Mouse (Mus musculus): ENCODE measurements around the gene Dmxl2. TPM values are rescaled to one million over a fixed set of nuclear protein-coding genes. Genes with fewer than 3 reads are reported as not detected.

Dmxl2 gene
- polyA plus RNA-seq, 1 experiment: 0.63 TPM

DNA sequence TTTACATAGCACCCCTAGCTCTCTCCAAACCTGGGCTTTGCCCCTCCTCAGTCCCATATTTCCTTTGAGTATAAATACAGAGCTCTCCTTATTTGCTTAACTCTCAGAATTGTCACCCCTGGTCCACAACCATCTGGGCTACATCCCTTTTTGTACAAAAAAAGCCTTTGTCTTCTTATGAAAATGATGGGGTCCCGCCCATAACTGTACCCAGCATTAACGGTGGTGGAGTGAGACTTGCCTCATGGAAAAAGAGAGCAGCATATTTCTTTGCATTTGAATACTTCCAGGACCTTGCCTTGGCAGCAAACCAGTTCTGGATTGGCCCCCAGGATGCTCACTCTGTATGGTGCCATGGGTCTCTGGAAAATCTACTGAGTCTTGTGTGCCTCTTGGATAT lies 28.5 kb upstream of the Dmxl2 start:
- H3K36me3 ChIP-seq (ENCODE audit: control insufficient read depth, insufficient read depth, low read length): no peaks in the 10 kb centered on the region
- H3K27ac ChIP-seq (ENCODE audit: insufficient read depth, low read depth, low read length): no peak overlapping the region
- H3K4me3 ChIP-seq (ENCODE audit: low read depth, low read length): no peak overlapping the region
- H3K27me3 ChIP-seq (ENCODE audit: control insufficient read depth, insufficient read depth, low read length): no peaks in the 10 kb centered on the region
- WGBS: 72% methylated on average over 2 of the region's 2 CpGs
- no peak for TF ChIP-seq CTCF (IDR thresholded peaks at IDR 0.05; ENCODE audit: extremely low read depth, insufficient read length, insufficient replicate concordance, low read depth, low read length)
- no peaks in the 10 kb centered on the region for H3K4me1 ChIP-seq (ENCODE audit: control insufficient read depth, insufficient read depth, insufficient read length, low read length)

- 64% methylated on average over 7 of the region's 7 CpGs for WGBS
- Histone ChIP-seq H3K4me3 (ENCODE audit: low read depth, low read length) (no peak overlapping the region), H3K36me3 (ENCODE audit: control insufficient read depth, insufficient read depth, low read length) (no peaks in the 10 kb centered on the region), H3K4me1 (ENCODE audit: control insufficient read depth, insufficient read depth, insufficient read length, low read length) (no peaks in the 10 kb centered on the region), H3K27ac (ENCODE audit: insufficient read depth, low read depth, low read length) (no peak overlapping the region), H3K27me3 (ENCODE audit: control insufficient read depth, insufficient read depth, low read length) (no peaks in the 10 kb centered on the region)
- TF ChIP-seq CTCF (IDR thresholded peaks at IDR 0.05; ENCODE audit: extremely low read depth, insufficient read length, insufficient replicate concordance, low read depth, low read length): no peak
- TF ChIP-seq POLR2A (IDR thresholded peaks at IDR 0.05; ENCODE audit: low read depth, low read length): no peak
Measured at GRCm38 (mm10) chr9:54527694-54528093, 26.3 kb upstream of the Dmxl2 start.

- 21% methylated on average over 4 of the region's 4 CpGs for WGBS
- no peak for TF ChIP-seq POLR2A (IDR thresholded peaks at IDR 0.05; ENCODE audit: low read depth, low read length)
- no peak for TF ChIP-seq CTCF (IDR thresholded peaks at IDR 0.05; ENCODE audit: extremely low read depth, insufficient read length, insufficient replicate concordance, low read depth, low read length)
- Histone ChIP-seq H3K27me3 (ENCODE audit: control insufficient read depth, insufficient read depth, low read length) (no peaks in the 10 kb centered on the region), H3K27ac (ENCODE audit: insufficient read depth, low read depth, low read length) (no peak overlapping the region), H3K4me1 (ENCODE audit: control insufficient read depth, insufficient read depth, insufficient read length, low read length) (no peaks in the 10 kb centered on the region), H3K4me3 (ENCODE audit: low read depth, low read length) (no peak overlapping the region), H3K36me3 (ENCODE audit: control insufficient read depth, insufficient read depth, low read length) (no peaks in the 10 kb centered on the region)
Measured at GRCm38 (mm10) chr9:54520286-54520685, 18.9 kb upstream of the Dmxl2 start.

GRCm38 (mm10) chr9:54518921-54519320 lies 17.5 kb upstream of the Dmxl2 start:
- TF ChIP-seq CTCF (IDR thresholded peaks at IDR 0.05; ENCODE audit: extremely low read depth, insufficient read length, insufficient replicate concordance, low read depth, low read length): no peak
- TF ChIP-seq POLR2A (IDR thresholded peaks at IDR 0.05; ENCODE audit: low read depth, low read length): no peak
- Histone ChIP-seq H3K27me3 (ENCODE audit: control insufficient read depth, insufficient read depth, low read length) (no peaks in the 10 kb centered on the region), H3K4me1 (ENCODE audit: control insufficient read depth, insufficient read depth, insufficient read length, low read length) (no peaks in the 10 kb centered on the region), H3K4me3 (ENCODE audit: low read depth, low read length) (no peak overlapping the region), H3K27ac (ENCODE audit: insufficient read depth, low read depth, low read length) (no peak overlapping the region), H3K36me3 (ENCODE audit: control insufficient read depth, insufficient read depth, low read length) (no peaks in the 10 kb centered on the region)
- 72% methylated on average over 7 of the region's 7 CpGs for WGBS

- Histone ChIP-seq H3K4me3 (ENCODE audit: low read depth, low read length) (no peak overlapping the region), H3K36me3 (ENCODE audit: control insufficient read depth, insufficient read depth, low read length) (no peaks in the 10 kb centered on the region), H3K27ac (ENCODE audit: insufficient read depth, low read depth, low read length) (no peak overlapping the region), H3K27me3 (ENCODE audit: control insufficient read depth, insufficient read depth, low read length) (no peaks in the 10 kb centered on the region), H3K4me1 (ENCODE audit: control insufficient read depth, insufficient read depth, insufficient read length, low read length) (no peaks in the 10 kb centered on the region)
- TF ChIP-seq CTCF (IDR thresholded peaks at IDR 0.05; ENCODE audit: extremely low read depth, insufficient read length, insufficient replicate concordance, low read depth, low read length): no peak
- no peak for TF ChIP-seq POLR2A (IDR thresholded peaks at IDR 0.05; ENCODE audit: low read depth, low read length)
- 80% methylated on average over 2 of the region's 2 CpGs for WGBS
Measured at GRCm38 (mm10) chr9:54515991-54516390, 14.6 kb upstream of the Dmxl2 start.

- peaks cover 10% of the 10 kb centered on the region for H3K27me3 ChIP-seq (ENCODE audit: control insufficient read depth, insufficient read depth, low read length)
- no peaks in the 10 kb centered on the region for H3K36me3 ChIP-seq (ENCODE audit: control insufficient read depth, insufficient read depth, low read length)
- H3K4me1 ChIP-seq (ENCODE audit: control insufficient read depth, insufficient read depth, insufficient read length, low read length): no peaks in the 10 kb centered on the region
- no peak overlapping the region for H3K27ac ChIP-seq (ENCODE audit: insufficient read depth, low read depth, low read length)
- TF ChIP-seq CTCF (IDR thresholded peaks at IDR 0.05; ENCODE audit: extremely low read depth, insufficient read length, insufficient replicate concordance, low read depth, low read length): no peak
- no peak for TF ChIP-seq POLR2A (IDR thresholded peaks at IDR 0.05; ENCODE audit: low read depth, low read length)
- WGBS: 5% methylated on average over 12 of the region's 12 CpGs
- H3K4me3 ChIP-seq (ENCODE audit: low read depth, low read length): no peak overlapping the region
Measured at GRCm38 (mm10) chr9:54502873-54503272, 1.4 kb upstream of the Dmxl2 start.

DNA sequence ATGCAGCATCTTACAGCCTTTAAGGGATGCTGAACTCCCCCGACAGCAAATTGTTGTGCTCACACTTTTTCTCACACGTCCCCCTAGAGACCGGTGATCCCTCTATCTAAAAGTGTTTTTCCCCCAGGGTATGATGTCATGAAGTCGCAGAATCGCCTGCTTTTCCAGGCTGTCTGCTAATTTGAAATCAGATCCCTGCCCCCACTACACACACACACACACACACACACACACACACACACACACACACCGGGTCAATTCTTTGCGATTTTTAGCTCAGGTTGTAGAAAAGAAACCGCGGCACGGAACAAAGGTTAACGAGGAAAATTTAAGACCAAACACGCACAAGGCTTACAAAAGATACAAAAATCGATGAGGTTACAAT lies 677 bp upstream of the Dmxl2 start:
- WGBS: 2% methylated on average over 13 of the region's 13 CpGs
- peaks cover 10% of the 10 kb centered on the region for H3K27me3 ChIP-seq (ENCODE audit: control insufficient read depth, insufficient read depth, low read length)
- H3K4me1 ChIP-seq (ENCODE audit: control insufficient read depth, insufficient read depth, insufficient read length, low read length): no peaks in the 10 kb centered on the region
- no peak overlapping the region for H3K27ac ChIP-seq (ENCODE audit: insufficient read depth, low read depth, low read length)
- TF ChIP-seq POLR2A (IDR thresholded peaks at IDR 0.05; ENCODE audit: low read depth, low read length): no peak
- TF ChIP-seq CTCF (IDR thresholded peaks at IDR 0.05; ENCODE audit: extremely low read depth, insufficient read length, insufficient replicate concordance, low read depth, low read length): no peak
- H3K36me3 ChIP-seq (ENCODE audit: control insufficient read depth, insufficient read depth, low read length): no peaks in the 10 kb centered on the region
- peak overlapping the region; percentile 88 for H3K4me3 ChIP-seq (ENCODE audit: low read depth, low read length)
